Mouse (Mus musculus): ENCODE results near the gene Atg3. TPM values are rescaled to one million over a fixed set of nuclear protein-coding genes. Genes with fewer than 3 reads are reported as not detected.

Gene Atg3
- total and polyA plus RNA-seq, 3 experiments, result 25.8 to 39.8 TPM; not detected in 1

Other genes with a start within 250 kb of the Atg3 start
- gene Cd200r3, start 215.1 kb upstream of the Atg3 start, total RNA-seq (2012; rRNA removed), result 0.39 and 0.46 TPM in 2 replicates
- gene Cd200r3, start 215.1 kb upstream of the Atg3 start, polyA plus RNA-seq (2012; ENCODE audit: insufficient read depth in 1 of 2, insufficient read length in 2 of 2, low read depth in 1 of 2, low replicate concordance in 2 of 2, missing spikeins in 1 of 2), result under 1 TPM in 1 of 2 experiments, not detected in 1; 0.46 TPM
- not detected in 2 replicates for gene Ccdc80, start 65.4 kb upstream of the Atg3 start, total RNA-seq (2012; rRNA removed)
- gene Ccdc80, start 65.4 kb upstream of the Atg3 start, polyA plus RNA-seq (2012; ENCODE audit: insufficient read depth in 1 of 2, insufficient read length in 2 of 2, low read depth in 1 of 2, low replicate concordance in 2 of 2, missing spikeins in 1 of 2), result not detected
- gene Slc35a5, start 79 bp upstream of the Atg3 start, total RNA-seq (2012; rRNA removed), result 2.5 and 3.9 TPM in 2 replicates
- 1 to 10 TPM in 1 of 2 experiments, not detected in 1; 5.2 TPM for gene Slc35a5, start 79 bp upstream of the Atg3 start, polyA plus RNA-seq (2012; ENCODE audit: insufficient read depth in 1 of 2, insufficient read length in 2 of 2, low read depth in 1 of 2, low replicate concordance in 2 of 2, missing spikeins in 1 of 2)
- gene Btla, start 65.5 kb downstream of the Atg3 start, total RNA-seq (2012; rRNA removed), result not detected in 2 replicates
- not detected for gene Btla, start 65.5 kb downstream of the Atg3 start, polyA plus RNA-seq (2012; ENCODE audit: insufficient read depth in 1 of 2, insufficient read length in 2 of 2, low read depth in 1 of 2, low replicate concordance in 2 of 2, missing spikeins in 1 of 2)